Mouse (Mus musculus): Measurements from ENCODE around the gene Clpp. TPM values are rescaled to one million over a fixed set of nuclear protein-coding genes. Genes with fewer than 3 reads are reported as not detected.

Clpp gene
- 113 TPM for polyA plus RNA-seq (2021)

DNA sequence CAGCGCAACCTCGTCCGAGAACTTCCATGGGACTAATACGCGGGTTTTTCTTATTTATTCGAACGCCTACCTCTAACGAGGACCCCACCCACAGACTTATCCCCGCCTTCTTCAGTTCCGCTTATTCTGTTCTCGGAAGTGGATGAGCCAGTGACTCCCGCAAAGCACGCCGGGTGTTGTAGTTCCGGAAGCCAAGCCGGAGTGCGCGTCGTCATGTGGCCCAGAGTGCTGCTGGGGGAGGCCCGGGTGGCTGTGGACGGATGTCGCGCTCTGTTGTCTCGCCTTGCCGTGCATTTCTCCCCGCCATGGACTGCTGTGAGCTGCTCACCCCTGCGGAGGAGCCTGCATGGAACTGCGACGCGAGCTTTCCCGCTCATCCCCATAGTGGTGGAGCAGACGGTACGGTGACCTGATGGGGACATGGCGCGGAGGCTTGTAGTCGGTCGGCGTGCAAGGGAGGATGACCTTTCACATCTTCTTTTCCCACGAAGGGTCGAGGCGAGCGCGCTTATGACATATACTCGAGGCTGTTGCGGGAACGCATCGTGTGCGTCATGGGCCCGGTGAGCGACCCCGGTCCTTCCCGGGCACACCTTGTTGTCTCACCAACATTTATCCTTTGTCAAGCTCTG is at the start of gene Clpp:
TSS of gene Clpp (plus strand) at position 191 of the 632 bp plus-strand sequence.
- H3K27me3 ChIP-seq, result no peaks in the 10 kb centered on the region
- in situ Hi-C loops (cut with MboI; ENCODE audit: low pct_unique_long_range_greater_than_20kb), result loop anchor here (10.0 kb wide), 1 partner anchor 345 kb away; no protein-coding TSS in a partner anchor
- ATAC-seq (peak; percentile 97), DNase-seq (ENCODE audit: low read depth, low spot score) (peak; percentile 80)
- TF ChIP-seq CTCF (IDR thresholded peaks at IDR 0.05), result no peak
- CTCF ChIA-PET, result interaction anchor here (2.4 kb wide), 1 partner anchor 93 kb away, joined by 10 read pairs; no protein-coding TSS in a partner anchor
- POLR2A ChIA-PET, result interaction anchor here (0.7 to 1.4 kb wide), 2 partner anchors 11 to 18 kb away, joined by 3 read pairs; no protein-coding TSS in a partner anchor

DNA sequence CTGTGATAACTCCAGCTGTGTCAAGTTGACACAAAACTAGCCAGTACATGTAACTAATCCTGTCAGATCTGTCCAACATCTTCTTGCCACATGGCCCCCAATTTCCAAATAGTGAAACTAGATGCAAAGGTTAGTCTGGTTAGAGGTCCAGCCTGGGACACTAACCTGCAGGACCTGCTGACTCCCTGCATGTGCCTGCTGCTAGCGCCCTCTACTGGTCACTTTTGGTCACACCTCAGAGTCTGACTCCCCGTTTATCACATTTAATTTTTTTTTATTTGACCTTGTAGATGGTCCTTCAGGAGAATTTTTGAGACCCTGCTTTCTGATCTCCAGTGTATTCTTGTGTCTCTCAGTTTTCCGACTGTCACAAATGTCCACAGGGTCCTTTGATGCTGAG is 39.2 kb upstream of the Clpp start:
- DNase-seq (ENCODE audit: low read depth, low spot score), result no peak
- ChIA-PET POLR2A (no interaction called here), CTCF (interaction anchor here (0.7 to 1.7 kb wide), 4 partner anchors 17 to 59 kb away, joined by 3 to 6 read pairs (median 4); no protein-coding TSS in a partner anchor)
- TF ChIP-seq CTCF (IDR thresholded peaks at IDR 0.05), result peak; percentile 89
- in situ Hi-C loops (cut with MboI; ENCODE audit: low pct_unique_long_range_greater_than_20kb), result loop anchor here (5.0 kb wide), 2 partner anchors 59 to 144 kb away; no protein-coding TSS in a partner anchor
- peaks cover 34% of the 10 kb centered on the region for H3K27me3 ChIP-seq
- ATAC-seq, result no peak

DNA sequence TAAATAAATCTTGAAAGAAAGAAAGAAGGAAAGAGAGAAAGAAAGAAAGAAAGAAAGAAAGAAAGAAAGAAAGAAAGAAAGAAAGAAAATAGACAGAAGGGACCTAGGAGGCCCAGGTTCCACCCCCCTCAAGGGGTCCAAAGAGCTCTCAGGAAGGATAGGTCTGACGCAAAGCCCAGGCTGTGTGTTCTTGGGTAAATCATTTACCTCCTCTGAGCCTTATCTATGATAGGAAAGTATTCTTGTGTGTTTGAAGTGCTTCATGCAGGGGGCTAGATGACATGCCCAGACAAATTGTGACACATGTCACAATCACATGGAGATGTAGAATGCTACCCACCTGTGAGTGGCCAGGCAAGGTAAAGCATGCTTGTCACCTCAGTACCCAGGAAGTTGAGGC is 37.5 kb upstream of the Clpp start:
- ChIA-PET POLR2A (no interaction called here), CTCF (no interaction called here)
- DNase-seq (ENCODE audit: low read depth, low spot score), result no peak
- in situ Hi-C loops (cut with MboI; ENCODE audit: low pct_unique_long_range_greater_than_20kb), result loop anchor here (5.0 kb wide), 2 partner anchors 60 to 145 kb away; no protein-coding TSS in a partner anchor
- ATAC-seq, result no peak
- no peak for TF ChIP-seq CTCF (IDR thresholded peaks at IDR 0.05)
- H3K27me3 ChIP-seq, result peaks cover 19% of the 10 kb centered on the region

DNA sequence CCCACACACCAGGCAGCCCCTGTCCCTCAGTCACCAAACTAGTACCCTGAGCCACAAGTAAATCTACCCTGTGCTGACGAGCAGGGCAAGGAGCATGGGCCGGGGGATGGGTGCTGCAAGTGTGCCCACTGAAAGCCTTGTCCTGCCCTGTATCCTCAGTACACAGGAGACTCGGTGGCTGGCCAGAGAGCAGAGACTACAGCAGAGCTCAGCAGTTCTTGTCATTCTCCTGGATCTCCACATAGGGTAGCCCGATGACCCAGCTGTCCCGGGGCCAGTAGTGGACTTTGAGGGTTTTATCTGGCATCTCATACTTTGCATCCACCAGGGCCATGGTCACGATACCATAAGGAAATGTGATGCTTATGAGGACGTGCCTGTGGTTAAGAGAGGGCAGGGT is 35.2 kb upstream of the Clpp start:
- POLR2A ChIA-PET, result no interaction called here
- DNase-seq (ENCODE audit: low read depth, low spot score), result no peak
- CTCF ChIA-PET, result no interaction called here
- H3K27me3 ChIP-seq, result peaks cover 13% of the 10 kb centered on the region
- TF ChIP-seq CTCF (IDR thresholded peaks at IDR 0.05), result no peak
- in situ Hi-C loops (cut with MboI; ENCODE audit: low pct_unique_long_range_greater_than_20kb), result loop anchor here (5.0 kb wide), 2 partner anchors 63 to 148 kb away; no protein-coding TSS in a partner anchor
- no peak for ATAC-seq

DNA sequence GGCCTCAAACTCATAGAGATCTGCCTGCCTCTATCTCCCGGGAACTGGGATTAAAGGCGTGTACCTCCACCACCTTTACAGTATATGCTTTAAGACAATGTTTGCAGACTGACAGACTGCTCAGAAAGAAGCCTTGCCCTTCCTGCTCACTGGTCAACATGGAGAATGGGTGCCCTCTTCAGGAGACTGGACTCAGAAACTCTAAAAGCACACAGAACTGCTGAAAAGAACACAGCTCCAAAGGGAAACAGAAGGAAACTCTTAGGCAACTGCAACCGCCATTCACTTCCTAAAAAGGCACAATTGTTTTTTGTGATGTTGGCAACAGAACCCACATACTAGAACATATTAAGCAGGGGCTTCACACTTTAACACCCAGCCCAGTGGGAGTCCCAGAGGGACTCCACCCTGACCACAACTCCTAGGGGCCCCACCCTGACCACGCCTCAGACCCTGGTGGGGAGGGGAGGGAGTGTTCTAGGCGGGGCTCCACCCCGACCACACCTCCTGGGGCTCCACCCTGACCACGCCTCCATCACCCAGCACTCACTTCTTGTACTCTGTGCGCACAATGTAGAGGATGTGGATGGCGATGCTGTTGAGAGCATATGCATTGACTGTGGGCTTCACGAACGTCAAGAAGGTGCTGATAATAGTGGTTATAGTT is 32.2 kb upstream of the Clpp start:
- H3K27me3 ChIP-seq, result peaks cover 13% of the 10 kb centered on the region

DNA sequence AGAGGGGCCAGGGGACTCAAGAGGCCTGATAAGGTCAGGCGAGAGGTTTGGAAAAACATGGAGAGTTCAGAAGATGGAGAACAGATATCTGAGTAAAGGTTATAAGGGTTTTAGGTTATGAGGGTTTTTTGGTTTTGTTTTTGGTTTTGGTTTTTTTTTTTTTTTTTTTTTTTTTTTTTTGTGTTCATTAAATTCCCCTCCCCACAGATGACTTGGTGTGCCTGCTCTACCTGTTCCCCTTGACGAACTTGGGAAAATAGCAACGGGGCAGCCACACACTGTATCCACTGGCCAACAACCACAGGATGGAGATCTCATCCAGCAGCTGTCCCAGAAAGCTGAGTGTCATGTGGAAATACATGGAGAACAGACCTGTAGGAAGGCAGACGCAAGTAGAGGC is 31.4 kb upstream of the Clpp start:
- POLR2A ChIA-PET, result no interaction called here
- no peak for TF ChIP-seq CTCF (IDR thresholded peaks at IDR 0.05)
- CTCF ChIA-PET, result no interaction called here
- peaks cover 9% of the 10 kb centered on the region for H3K27me3 ChIP-seq
- DNase-seq (ENCODE audit: low read depth, low spot score) (no peak), ATAC-seq (no peak)
- in situ Hi-C loops (cut with MboI; ENCODE audit: low pct_unique_long_range_greater_than_20kb), result no loop called here

More for the DNA sequence above, 32.2 kb upstream of the Clpp start:
- DNase-seq (ENCODE audit: low read depth, low spot score) (no peak), ATAC-seq (no peak)
- POLR2A ChIA-PET, result no interaction called here
- in situ Hi-C loops (cut with MboI; ENCODE audit: low pct_unique_long_range_greater_than_20kb), result no loop called here
- CTCF ChIA-PET, result no interaction called here
- TF ChIP-seq CTCF (IDR thresholded peaks at IDR 0.05), result no peak

DNA sequence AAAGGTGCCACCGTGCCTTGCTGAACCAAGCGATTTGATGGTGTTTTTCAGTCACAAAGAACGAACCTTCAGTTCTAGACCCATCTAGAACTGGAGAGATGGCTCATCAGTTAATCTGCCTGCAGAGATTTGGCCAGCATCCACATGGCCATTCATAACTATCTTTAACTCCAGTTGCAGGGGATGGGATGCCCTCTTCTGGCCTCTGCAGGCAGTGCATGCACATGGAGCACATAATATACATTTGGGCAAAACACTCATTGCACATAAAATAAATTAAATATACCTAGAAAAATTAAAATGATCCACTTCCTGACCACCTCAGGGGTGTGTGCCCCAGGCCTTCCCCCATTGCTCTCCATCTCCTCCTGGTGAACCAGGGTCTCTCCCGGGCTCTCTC is 28.2 kb upstream of the Clpp start:
- DNase-seq (ENCODE audit: low read depth, low spot score) (no peak), ATAC-seq (no peak)
- POLR2A ChIA-PET, result no interaction called here
- in situ Hi-C loops (cut with MboI; ENCODE audit: low pct_unique_long_range_greater_than_20kb), result no loop called here
- H3K27me3 ChIP-seq, result peaks cover 23% of the 10 kb centered on the region
- peak; percentile 39 for TF ChIP-seq CTCF (IDR thresholded peaks at IDR 0.05)
- CTCF ChIA-PET, result no interaction called here

DNA sequence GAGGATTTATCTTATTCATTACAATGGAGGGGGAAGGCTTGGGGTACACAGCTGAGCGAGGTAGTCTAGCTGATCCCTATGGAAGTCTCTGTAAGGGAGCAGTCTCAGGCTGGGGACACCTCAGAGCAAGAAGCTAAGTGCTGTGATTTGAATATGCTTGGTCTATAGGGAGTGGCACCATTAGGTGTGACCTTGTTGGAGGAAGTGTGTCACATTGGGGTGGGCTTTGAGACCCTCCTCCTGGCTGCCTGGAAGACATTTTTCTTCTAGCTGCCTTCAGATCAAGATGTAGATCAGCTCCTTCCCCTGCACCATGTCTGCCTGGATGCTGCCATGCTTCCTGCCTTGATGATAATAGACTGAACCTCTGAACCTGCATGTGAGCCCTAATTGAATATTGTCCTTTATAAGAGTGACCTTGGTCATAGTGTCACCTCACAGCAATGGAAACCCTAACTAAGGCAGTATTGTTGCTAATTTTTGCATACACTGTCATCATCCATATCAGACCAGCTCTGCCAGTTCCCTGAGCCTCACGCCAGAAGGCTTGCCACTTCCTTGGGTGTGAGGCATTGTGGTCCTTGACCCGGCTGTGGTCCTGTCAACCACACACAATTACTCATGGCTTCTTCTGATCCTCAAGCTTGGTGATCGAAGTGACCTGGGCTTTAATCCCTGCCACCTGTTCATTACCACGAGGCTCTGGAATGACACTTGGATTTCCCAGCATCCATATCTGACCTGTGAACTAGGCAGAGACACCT is 27.3 kb upstream of the Clpp start:
- in situ Hi-C loops (cut with MboI; ENCODE audit: low pct_unique_long_range_greater_than_20kb), result no loop called here
- POLR2A ChIA-PET, result interaction anchor here (0.6 kb wide), 1 partner anchor 379 kb away, joined by 3 read pairs; no protein-coding TSS in a partner anchor
- no peak for DNase-seq (ENCODE audit: low read depth, low spot score)
- TF ChIP-seq CTCF (IDR thresholded peaks at IDR 0.05), result no peak
- CTCF ChIA-PET, result no interaction called here
- ATAC-seq, result no peak
- H3K27me3 ChIP-seq, result peaks cover 32% of the 10 kb centered on the region

DNA sequence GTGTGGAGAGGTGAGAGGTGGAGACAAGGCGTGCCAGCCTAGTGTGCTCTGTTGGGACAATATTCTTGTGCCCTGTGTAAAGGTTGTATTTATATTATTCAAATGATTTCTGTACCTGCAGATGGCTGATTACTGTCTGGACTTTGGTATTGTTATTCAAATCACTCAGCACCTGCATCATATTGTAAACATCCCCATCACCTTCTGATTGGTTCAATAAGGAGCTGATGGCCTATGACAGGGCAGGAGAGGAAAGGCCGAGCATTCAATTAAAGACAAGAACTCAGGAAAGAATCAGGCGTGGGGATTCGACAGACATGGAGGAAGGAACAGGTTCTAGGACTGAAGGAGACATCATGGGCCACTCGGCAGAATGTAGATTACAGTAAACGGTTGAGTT is 26.5 kb upstream of the Clpp start:
- ChIA-PET POLR2A (interaction anchor here (0.6 kb wide), 1 partner anchor 378 kb away, joined by 3 read pairs; no protein-coding TSS in a partner anchor), CTCF (no interaction called here)
- TF ChIP-seq CTCF (IDR thresholded peaks at IDR 0.05), result no peak
- DNase-seq (ENCODE audit: low read depth, low spot score), result no peak
- peaks cover 40% of the 10 kb centered on the region for H3K27me3 ChIP-seq
- no peak for ATAC-seq
- in situ Hi-C loops (cut with MboI; ENCODE audit: low pct_unique_long_range_greater_than_20kb), result no loop called here

DNA sequence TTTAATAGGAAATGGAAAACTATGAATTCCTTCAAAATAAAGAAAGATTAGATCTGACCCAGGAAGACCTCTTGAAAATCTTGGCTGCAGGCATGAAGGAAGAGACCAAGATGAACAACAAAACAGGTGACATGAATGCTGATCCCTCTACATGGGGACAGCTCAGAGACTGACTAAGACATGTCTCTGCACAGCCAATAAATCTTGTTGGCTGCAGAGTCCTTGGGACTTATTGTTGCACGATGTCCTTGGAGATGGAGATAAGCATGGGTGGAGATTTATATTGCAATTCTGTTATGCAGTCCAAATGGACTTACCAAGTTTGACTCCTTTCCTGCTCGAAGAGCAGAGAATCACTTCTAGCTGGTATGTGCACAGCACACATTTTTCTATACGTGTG is 20.8 kb upstream of the Clpp start:
- ChIA-PET CTCF (no interaction called here), POLR2A (no interaction called here)
- ATAC-seq (no peak), DNase-seq (ENCODE audit: low read depth, low spot score) (no peak)
- no peak for TF ChIP-seq CTCF (IDR thresholded peaks at IDR 0.05)
- in situ Hi-C loops (cut with MboI; ENCODE audit: low pct_unique_long_range_greater_than_20kb), result loop anchor here (5.0 kb wide), 1 partner anchor 42 kb away; no protein-coding TSS in a partner anchor
- peaks cover 60% of the 10 kb centered on the region for H3K27me3 ChIP-seq
